Mouse (Mus musculus) neural tube, embryonic 11.5 days (tissue): ENCODE data around the gene Foxi1. TPM values are rescaled to one million over a fixed set of nuclear protein-coding genes. Genes with fewer than 3 reads are reported as not detected.
A peak's percentile ranks its signal among the peaks of the same experiment; 100 is the strongest.
"Not testable (repeated sequence)": the region's sequence is repeated elsewhere in the genome, so short reads cannot be mapped to it uniquely, and the experiment has no call there.

ENCODE experiments used
- ATAC-seq: fragments of 200-750 bp; cut with Nextera tagmentation; 2 replicates; pipeline ENCODE4 v1.8.0; 2017; ENCODE audit warnings: moderate number of reproducible peaks, mild to moderate bottlenecking, moderate TSS enrichment, moderate library complexity; ENCODE audit not compliant: insufficient read depth, low FRiP score, low TSS enrichment
- DNase-seq: peaks from one replicate; pipeline ENCODE4 v3.0.0-alpha.2; 2015; ENCODE audit warnings: low spot score
- H3K27ac ChIP-seq: fragments of 300-500 bp; sonication (generic); 2 replicates; pipeline ENCODE4 v1.5.1; 2014; ENCODE audit warnings: low read depth, mild to moderate bottlenecking, low read length
- H3K27me3 ChIP-seq: fragments of 300-500 bp; sonication (generic); 2 replicates; pipeline ENCODE4 v1.6.1; 2014; ENCODE audit warnings: mild to moderate bottlenecking, low read length, mixed read lengths; ENCODE audit not compliant: control insufficient read depth, insufficient read depth
- H3K36me3 ChIP-seq: fragments of 300-500 bp; sonication (generic); 2 replicates; pipeline ENCODE4 v1.6.1; 2014; ENCODE audit warnings: mild to moderate bottlenecking, low read length, moderate library complexity, mixed read lengths; ENCODE audit not compliant: control insufficient read depth, insufficient read depth
- H3K4me1 ChIP-seq: fragments of 300-500 bp; sonication (generic); 2 replicates; pipeline ENCODE4 v1.6.1; 2014; ENCODE audit warnings: low read length, mixed read lengths; ENCODE audit not compliant: control insufficient read depth, insufficient read depth
- H3K4me2 ChIP-seq: fragments of 300-500 bp; sonication (generic); 2 replicates; pipeline ENCODE4 v1.6.1; 2014; ENCODE audit warnings: low read depth, mild to moderate bottlenecking, moderate library complexity
- H3K4me3 ChIP-seq: fragments of 300-500 bp; sonication (generic); 2 replicates; pipeline ENCODE4 v1.5.1; 2014; ENCODE audit warnings: low read depth, low read length
- H3K9ac ChIP-seq: fragments of 300-500 bp; sonication (generic); 2 replicates; pipeline ENCODE4 v1.6.1; 2014; ENCODE audit warnings: mild to moderate bottlenecking, low read length
- H3K9me3 ChIP-seq: fragments of 300-500 bp; sonication (generic); 2 replicates; pipeline ENCODE4 v1.6.1; 2016; ENCODE audit warnings: low read length; ENCODE audit not compliant: control insufficient read depth
- WGBS: fragments of 180-500 bp; shearing (Covaris S2); extraction: QIAGEN DNeasy Blood & Tissue Kit; methylation state at CpG from one replicate; pipeline ENCODE4 v1.1.7; 2014; 5-methylcytosine and 5-hydroxymethylcytosine counted together
- polyA plus RNA-seq: library from polyadenylated mRNA; unstranded; fragments of >200 nt; fragmentation: Nextera tagmentation; extraction: Ambion mirVana; gene quantifications from 2 replicates; pipeline ENCODE4 v1.2.1, GENCODE M21; 2014

The Foxi1 gene
- polyA plus RNA-seq = not detected in 2 replicates

DNA sequence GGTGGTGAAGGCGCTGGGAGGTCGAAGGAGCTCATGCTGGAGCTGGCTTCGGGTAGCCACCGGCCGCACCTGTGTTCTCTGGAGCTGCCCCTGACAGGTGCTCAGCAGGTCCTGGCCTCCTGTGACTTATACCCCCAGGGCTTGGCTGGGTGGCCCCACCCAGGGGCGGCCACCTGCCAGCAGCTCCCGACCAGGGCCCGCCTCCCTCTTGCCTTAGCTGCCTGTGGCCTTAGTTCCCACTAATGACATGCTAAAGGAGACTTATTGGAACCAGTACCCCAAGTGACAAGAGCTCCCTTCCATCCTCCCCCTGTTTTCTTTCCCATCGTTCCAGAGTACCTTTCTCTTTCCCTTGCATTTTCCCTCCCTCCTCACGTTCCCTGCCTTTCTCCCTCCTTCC lies at the start of gene Foxi1:
Foxi1 (minus strand) TSS at position 101 of the 400 bp plus-strand sequence.
- H3K4me1 ChIP-seq = no peaks in the 10 kb centered on the region
- no peak within 1 kb of the TSS for H3K9ac ChIP-seq
- H3K36me3 ChIP-seq = no peaks in the 10 kb centered on the region
- no peak within 1 kb of the TSS for H3K4me2 ChIP-seq
- WGBS = 76% methylated on average over 8 of the region's 10 CpGs
- H3K27me3 ChIP-seq = no peaks in the 10 kb centered on the region
- H3K27ac ChIP-seq = no peak within 1 kb of the TSS
- no peaks in the 10 kb centered on the region for H3K9me3 ChIP-seq
- ATAC-seq (no peak), DNase-seq (no peak)
- H3K4me3 ChIP-seq = no peak within 1 kb of the TSS

DNA sequence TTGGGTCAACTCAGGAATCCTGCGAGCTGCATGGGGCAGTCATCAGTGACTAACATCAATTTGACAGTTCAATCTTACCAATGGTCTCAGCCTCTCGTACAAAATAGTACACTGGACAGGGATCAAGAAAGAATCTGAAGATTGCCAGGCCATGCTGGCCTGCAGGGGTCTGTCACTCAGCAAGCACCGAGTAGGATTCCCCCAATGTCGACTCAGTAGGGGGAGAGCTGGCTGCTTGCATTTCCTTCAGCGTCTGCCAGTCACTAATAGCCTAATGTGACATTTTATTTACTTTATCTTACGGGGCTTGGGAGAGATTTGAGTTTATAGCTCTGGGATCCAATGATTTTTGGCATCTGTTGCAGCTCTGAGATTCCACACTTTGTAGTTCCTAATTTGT lies 35.1 kb upstream of the Foxi1 start:
- H3K36me3 ChIP-seq = no peaks in the 10 kb centered on the region
- no peaks in the 10 kb centered on the region for H3K27me3 ChIP-seq
- H3K27ac ChIP-seq = no peak overlapping the region
- no peak overlapping the region for H3K4me2 ChIP-seq
- ATAC-seq (no peak), DNase-seq (no peak)
- 71% methylated on average over 6 of the region's 6 CpGs for WGBS
- no peaks in the 10 kb centered on the region for H3K4me1 ChIP-seq
- H3K9me3 ChIP-seq = no peaks in the 10 kb centered on the region
- no peak overlapping the region for H3K4me3 ChIP-seq
- H3K9ac ChIP-seq = no peak overlapping the region

DNA sequence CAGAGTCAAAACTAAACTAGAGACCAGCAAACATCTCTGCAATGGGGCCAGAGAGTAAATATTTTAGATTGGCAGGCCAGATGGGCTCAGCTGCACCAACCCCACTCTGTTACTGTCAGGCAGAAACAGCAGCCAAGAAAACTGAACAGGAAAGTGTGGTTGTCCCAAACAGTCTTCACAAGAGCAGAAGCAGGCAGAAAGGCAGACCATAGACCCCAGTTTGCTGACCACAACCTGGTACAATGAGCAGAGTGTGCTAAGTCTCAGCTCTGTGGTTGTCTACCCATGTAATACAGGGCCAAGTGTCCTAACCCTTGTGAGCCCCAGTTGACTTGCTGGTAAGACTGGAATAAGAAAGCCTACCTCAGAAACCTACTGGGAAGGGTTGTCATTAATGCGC lies 32.4 kb upstream of the Foxi1 start:
- H3K27me3 ChIP-seq = no peaks in the 10 kb centered on the region
- H3K27ac ChIP-seq = no peak overlapping the region
- H3K9ac ChIP-seq = no peak overlapping the region
- H3K36me3 ChIP-seq = no peaks in the 10 kb centered on the region
- H3K4me3 ChIP-seq = no peak overlapping the region
- WGBS = 97% methylated on average over 1 of the region's 1 CpGs
- no peak for ATAC-seq
- DNase-seq = no peak
- no peak overlapping the region for H3K4me2 ChIP-seq
- no peaks in the 10 kb centered on the region for H3K4me1 ChIP-seq
- no peaks in the 10 kb centered on the region for H3K9me3 ChIP-seq

DNA sequence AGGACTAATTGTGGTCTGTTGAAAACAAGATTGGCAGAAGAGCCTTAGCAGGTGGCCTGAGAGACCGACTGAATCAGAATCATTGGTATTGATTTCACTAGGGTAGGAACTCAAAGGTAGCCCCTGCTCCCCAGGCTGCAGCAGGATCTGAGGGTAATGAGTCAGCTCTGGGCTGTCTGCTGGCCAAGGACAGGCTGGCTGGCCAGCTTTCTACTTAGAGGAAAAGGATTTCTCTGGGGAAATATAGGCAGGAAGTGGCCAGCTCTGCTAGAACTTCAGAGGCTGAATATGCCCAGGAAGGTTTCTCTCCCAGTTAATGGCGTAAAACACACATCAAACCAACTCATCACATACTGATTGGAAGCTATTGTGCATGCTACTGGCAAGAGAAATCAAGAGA lies 31.8 kb upstream of the Foxi1 start:
- H3K27me3 ChIP-seq = no peaks in the 10 kb centered on the region
- H3K9me3 ChIP-seq = no peaks in the 10 kb centered on the region
- H3K9ac ChIP-seq = no peak overlapping the region
- H3K27ac ChIP-seq = no peak overlapping the region
- H3K36me3 ChIP-seq = no peaks in the 10 kb centered on the region
- ATAC-seq (no peak), DNase-seq (no peak)
- H3K4me3 ChIP-seq = no peak overlapping the region
- 88% methylated on average over 2 of the region's 2 CpGs for WGBS
- H3K4me1 ChIP-seq = no peaks in the 10 kb centered on the region
- no peak overlapping the region for H3K4me2 ChIP-seq

DNA sequence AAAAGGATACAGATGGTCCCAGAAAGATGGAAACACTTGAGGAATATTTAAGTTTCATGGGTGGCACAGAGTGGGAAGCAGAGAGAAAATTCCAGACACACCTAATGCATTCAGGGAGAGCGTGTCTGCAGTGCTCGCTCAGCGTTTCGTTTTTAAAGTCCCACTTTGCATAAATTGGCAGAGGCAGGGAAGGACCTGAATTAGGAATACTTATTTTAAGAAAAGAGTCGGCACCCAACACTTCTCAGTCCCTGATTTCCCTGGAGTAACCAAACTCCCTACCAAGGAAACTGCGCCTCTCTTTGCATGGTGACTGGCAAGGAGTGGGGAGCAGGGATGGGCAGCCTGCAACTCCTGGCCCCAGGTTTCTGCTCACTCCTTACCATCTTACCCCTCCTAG lies 29.0 kb upstream of the Foxi1 start:
- Histone ChIP-seq H3K27ac (no peak overlapping the region), H3K27me3 (no peaks in the 10 kb centered on the region), H3K4me3 (no peak overlapping the region), H3K4me2 (no peak overlapping the region), H3K9me3 (no peaks in the 10 kb centered on the region), H3K9ac (no peak overlapping the region), H3K4me1 (no peaks in the 10 kb centered on the region), H3K36me3 (no peaks in the 10 kb centered on the region)
- no peak for DNase-seq
- 89% methylated on average over 6 of the region's 6 CpGs for WGBS
- no peak for ATAC-seq

DNA sequence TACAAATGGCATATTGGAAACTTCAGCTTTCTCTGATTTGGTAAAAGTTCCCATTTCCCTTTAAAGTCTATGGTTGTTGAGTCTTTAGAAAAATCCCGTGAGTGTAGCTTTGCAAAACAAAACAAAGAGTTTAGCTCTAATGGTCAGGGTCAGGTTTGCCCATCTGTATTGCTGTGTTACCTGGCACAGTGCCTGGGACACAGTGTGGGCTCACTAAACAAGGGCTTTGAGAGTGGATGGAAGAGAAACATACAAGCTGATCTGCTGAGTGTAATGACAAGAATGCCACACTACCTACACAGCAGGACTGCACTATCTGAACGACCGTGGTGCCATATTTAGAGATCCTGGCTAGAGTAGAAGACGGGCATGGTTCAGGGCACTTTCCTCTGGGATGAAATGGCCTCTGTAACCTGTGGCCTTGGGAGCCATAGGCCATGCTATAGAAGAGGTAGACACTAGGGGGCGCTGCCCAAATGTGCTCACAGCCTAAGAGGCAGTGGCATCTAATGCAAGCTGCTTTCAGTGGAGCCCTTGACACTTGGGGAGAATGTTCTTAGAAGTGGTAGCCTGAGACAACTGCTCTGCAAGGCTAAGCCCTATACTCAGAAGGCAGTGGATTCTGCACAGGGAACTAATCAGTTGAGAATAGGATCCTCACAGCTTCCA lies 28.3 kb upstream of the Foxi1 start:
- Histone ChIP-seq H3K27ac (no peak overlapping the region), H3K36me3 (no peaks in the 10 kb centered on the region), H3K4me1 (no peaks in the 10 kb centered on the region), H3K4me3 (no peak overlapping the region), H3K9ac (no peak overlapping the region), H3K27me3 (no peaks in the 10 kb centered on the region), H3K9me3 (no peaks in the 10 kb centered on the region), H3K4me2 (no peak overlapping the region)
- no peak for ATAC-seq
- DNase-seq = peak; percentile 56
- WGBS = 57% methylated on average over 5 of the region's 5 CpGs

DNA sequence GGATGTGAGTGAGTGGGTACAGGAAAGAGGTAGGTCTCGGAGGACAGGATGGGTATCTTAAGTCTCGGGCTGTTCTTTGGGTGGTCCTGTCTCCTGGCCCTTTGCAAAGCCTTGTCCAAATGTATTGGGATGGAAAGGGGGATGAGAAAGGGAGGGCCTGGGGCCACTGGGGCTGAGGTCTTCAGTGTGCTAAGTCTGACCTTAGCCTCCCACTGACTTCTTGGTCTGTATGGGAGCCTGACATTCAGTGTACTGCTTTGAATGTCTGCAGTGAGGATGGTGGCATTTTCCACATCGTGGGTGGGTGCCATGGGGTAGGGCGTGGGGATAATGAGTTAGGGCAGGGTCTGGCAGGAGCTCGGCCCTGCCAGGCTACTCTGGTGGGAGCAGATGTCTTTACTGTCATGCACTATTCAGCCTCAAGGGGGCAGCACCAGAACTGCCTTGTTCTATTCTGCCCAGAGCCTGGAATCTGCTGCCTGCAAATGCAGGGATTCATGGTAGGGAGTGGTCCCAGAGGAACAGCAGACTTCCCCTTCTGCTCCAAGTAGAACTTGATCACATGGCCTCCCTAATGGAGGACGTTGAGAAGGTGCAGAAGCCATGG lies 21.0 kb upstream of the Foxi1 start:
- 40% methylated on average over 6 of the region's 6 CpGs for WGBS
- H3K4me2 ChIP-seq = no peak overlapping the region
- peak; percentile 77 for ATAC-seq

DNA sequence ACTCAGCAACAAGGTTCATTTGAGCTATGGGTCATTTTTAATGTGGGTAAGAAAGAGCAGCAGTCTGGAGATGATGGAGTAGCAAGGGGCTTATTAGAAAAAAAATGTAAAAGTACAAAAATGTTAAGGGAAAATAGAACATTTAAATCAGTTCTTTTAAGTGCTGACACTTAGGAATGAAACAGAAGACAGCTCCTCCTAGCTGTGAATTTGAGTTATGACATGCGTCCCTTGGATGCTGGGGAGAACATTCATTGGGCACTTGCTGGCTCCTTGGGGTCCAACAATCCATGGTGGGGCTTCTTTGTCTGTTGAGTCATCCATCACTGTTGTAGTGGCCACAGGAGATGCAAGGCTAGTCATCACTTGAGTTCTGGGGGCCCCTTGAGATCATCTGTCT lies 19.3 kb upstream of the Foxi1 start:
- H3K4me3 ChIP-seq = no peak overlapping the region
- ATAC-seq = no peak
- 61% methylated on average over 1 of the region's 1 CpGs for WGBS
- no peaks in the 10 kb centered on the region for H3K4me1 ChIP-seq
- H3K4me2 ChIP-seq = no peak overlapping the region
- no peaks in the 10 kb centered on the region for H3K9me3 ChIP-seq
- no peak overlapping the region for H3K27ac ChIP-seq
- H3K27me3 ChIP-seq = no peaks in the 10 kb centered on the region
- no peaks in the 10 kb centered on the region for H3K36me3 ChIP-seq
- H3K9ac ChIP-seq = no peak overlapping the region
- DNase-seq = no peak

More for the DNA sequence above, 21.0 kb upstream of the Foxi1 start:
- Histone ChIP-seq H3K9me3 (no peaks in the 10 kb centered on the region), H3K27me3 (no peaks in the 10 kb centered on the region), H3K4me3 (no peak overlapping the region), H3K36me3 (no peaks in the 10 kb centered on the region), H3K27ac (no peak overlapping the region), H3K4me1 (no peaks in the 10 kb centered on the region), H3K9ac (no peak overlapping the region)
- peak; percentile 78 for DNase-seq

DNA sequence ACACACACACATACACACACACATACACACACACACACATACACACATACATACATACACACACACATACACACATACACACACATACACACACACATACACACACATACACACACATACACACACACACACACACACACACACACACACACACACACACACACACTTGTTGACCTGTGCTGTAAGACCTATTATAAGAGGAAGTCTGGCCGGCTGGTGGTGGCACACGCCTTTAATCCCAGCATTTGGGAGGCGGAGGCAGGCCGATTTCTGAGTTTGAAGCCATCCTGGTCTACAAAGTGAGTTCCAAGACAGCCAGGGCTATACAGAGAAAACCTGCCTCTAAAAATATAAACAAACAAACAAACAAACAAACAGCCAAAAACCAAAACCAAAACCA lies 12.7 kb upstream of the Foxi1 start:
- not testable (repeated sequence) for H3K4me2 ChIP-seq, H3K27me3 ChIP-seq, DNase-seq, H3K4me3 ChIP-seq, ATAC-seq, H3K36me3 ChIP-seq, H3K9me3 ChIP-seq, H3K9ac ChIP-seq, H3K4me1 ChIP-seq, H3K27ac ChIP-seq
- WGBS = 83% methylated on average over 4 of the region's 4 CpGs
